Mouse (Mus musculus) embryonic facial prominence, embryonic 15.5 days (tissue): ENCODE data around the gene Tbc1d5. TPM values are rescaled to one million over a fixed set of nuclear protein-coding genes. Genes with fewer than 3 reads are reported as not detected.
A peak's percentile ranks its signal among the peaks of the same experiment; 100 is the strongest.

Experiments
- ATAC-seq: fragments of 200-750 bp; cut with Nextera tagmentation; 2 replicates; pipeline ENCODE4 v1.8.0; 2017; ENCODE audit warnings: low read depth, moderate TSS enrichment; ENCODE audit not compliant: insufficient number of reproducible peaks, low FRiP score, low TSS enrichment
- H3K27ac ChIP-seq: fragments of 300-500 bp; sonication (generic); replicated peaks from 2 replicates; pipeline ENCODE4 v1.5.1; 2015; ENCODE audit warnings: mild to moderate bottlenecking, inconsistent platforms
- H3K27me3 ChIP-seq: fragments of 300-500 bp; sonication (generic); 2 replicates; pipeline ENCODE4 v1.6.1; 2015; ENCODE audit warnings: inconsistent platforms
- H3K36me3 ChIP-seq: fragments of 300-500 bp; sonication (generic); 2 replicates; pipeline ENCODE4 v1.6.1; 2015; ENCODE audit warnings: mild to moderate bottlenecking, inconsistent platforms
- H3K4me1 ChIP-seq: fragments of 300-500 bp; sonication (generic); 2 replicates; pipeline ENCODE4 v1.6.1; 2015; ENCODE audit warnings: inconsistent platforms
- H3K4me2 ChIP-seq: fragments of 300-500 bp; sonication (generic); replicated peaks from 2 replicates; pipeline ENCODE4 v1.6.1; 2015; ENCODE audit warnings: mild to moderate bottlenecking, inconsistent platforms
- H3K4me3 ChIP-seq: fragments of 300-500 bp; sonication (generic); replicated peaks from 2 replicates; pipeline ENCODE4 v1.5.1; 2015; ENCODE audit warnings: mild to moderate bottlenecking, inconsistent platforms
- H3K9ac ChIP-seq: fragments of 300-500 bp; sonication (generic); 2 replicates; pipeline ENCODE4 v1.6.1; 2015; ENCODE audit warnings: inconsistent platforms
- H3K9me3 ChIP-seq: fragments of 300-500 bp; sonication (generic); replicated peaks from 2 replicates; pipeline ENCODE4 v1.6.1; 2016; ENCODE audit warnings: inconsistent platforms
- WGBS: fragments of 180-500 bp; shearing (Covaris S2); methylation state at CpG from one replicate; pipeline ENCODE4 v1.1.7; 2015; 5-methylcytosine and 5-hydroxymethylcytosine counted together
- polyA plus RNA-seq: library from polyadenylated mRNA; unstranded; fragments of >200 nt; fragmentation: Nextera tagmentation; extraction: Ambion mirVana; gene quantifications from 2 replicates; pipeline ENCODE4 v1.2.1, GENCODE M21; 2015

Gene Tbc1d5
- polyA plus RNA-seq, 1 experiment from 2014 or later = 11.7 TPM

DNA sequence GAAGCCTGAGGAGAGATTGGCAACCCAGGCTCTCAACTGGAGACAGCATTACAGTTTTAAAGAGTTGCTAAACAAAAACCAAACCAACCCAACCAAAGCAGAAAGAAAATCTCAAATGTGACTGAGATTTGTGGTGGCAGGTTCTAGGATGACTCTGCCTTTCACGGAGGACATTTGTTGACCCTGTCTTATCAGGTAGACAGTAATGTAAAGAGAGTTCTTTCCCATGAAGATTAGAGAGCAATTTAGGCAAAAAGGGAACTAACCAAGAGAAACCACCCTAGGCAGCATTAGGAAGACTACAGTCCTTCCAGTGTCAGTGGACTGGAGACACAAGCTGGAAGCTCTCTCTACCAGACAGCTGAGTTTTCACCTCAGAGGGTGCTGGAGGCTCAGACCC is 438.3 kb downstream of the Tbc1d5 start:
- Histone ChIP-seq H3K4me2 (no peak overlapping the region), H3K36me3 (no peaks in the 10 kb centered on the region), H3K9me3 (no peaks in the 10 kb centered on the region), H3K27ac (no peak overlapping the region), H3K4me3 (no peak overlapping the region), H3K4me1 (peaks cover 8% of the 10 kb centered on the region; the same call in 1 of the 2 replicates), H3K9ac (no peak overlapping the region), H3K27me3 (no peaks in the 10 kb centered on the region)
- ATAC-seq = no peak
- 90% methylated on average over 1 of the region's 1 CpGs for WGBS

GRCm38 (mm10) chr17:50738476-50738875 is 440.7 kb downstream of the Tbc1d5 start:
- Histone ChIP-seq H3K36me3 (peaks cover 12% of the 10 kb centered on the region; the same call in 1 of the 2 replicates), H3K4me1 (peaks cover 10% of the 10 kb centered on the region; the same call in 1 of the 2 replicates), H3K4me3 (no peak overlapping the region), H3K9me3 (no peaks in the 10 kb centered on the region), H3K27ac (no peak overlapping the region), H3K27me3 (no peaks in the 10 kb centered on the region), H3K4me2 (no peak overlapping the region), H3K9ac (no peak overlapping the region)
- WGBS = 75% methylated on average over 2 of the region's 2 CpGs
- no peak for ATAC-seq

DNA sequence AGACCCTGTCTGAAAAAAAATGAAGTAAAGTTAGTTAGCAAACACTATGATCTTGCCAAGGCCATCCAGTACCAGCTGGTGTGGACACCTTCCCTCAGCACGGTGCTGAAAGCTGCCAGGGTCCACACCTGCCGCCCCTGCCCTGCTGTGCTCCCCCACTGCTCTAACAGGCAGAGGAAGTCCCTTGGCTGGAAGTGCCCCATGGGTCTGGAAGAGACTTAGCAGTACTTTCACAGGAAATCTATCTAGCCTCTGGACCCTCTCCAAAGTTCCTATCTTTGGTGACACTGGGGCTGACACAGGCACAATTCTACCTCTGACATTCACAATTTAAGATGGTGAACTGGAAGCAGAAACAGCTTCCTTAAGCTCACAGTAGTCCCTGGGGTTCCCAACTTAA is 442.1 kb downstream of the Tbc1d5 start:
- peaks cover 12% of the 10 kb centered on the region; the same call in 1 of the 2 replicates for H3K36me3 ChIP-seq
- no peak for ATAC-seq
- peaks cover 10% of the 10 kb centered on the region; the same call in 1 of the 2 replicates for H3K4me1 ChIP-seq
- 70% methylated on average over 2 of the region's 2 CpGs for WGBS
- no peaks in the 10 kb centered on the region for H3K9me3 ChIP-seq
- H3K4me3 ChIP-seq = no peak overlapping the region
- H3K4me2 ChIP-seq = no peak overlapping the region
- no peaks in the 10 kb centered on the region for H3K27me3 ChIP-seq
- no peak overlapping the region for H3K27ac ChIP-seq
- no peak overlapping the region for H3K9ac ChIP-seq

DNA sequence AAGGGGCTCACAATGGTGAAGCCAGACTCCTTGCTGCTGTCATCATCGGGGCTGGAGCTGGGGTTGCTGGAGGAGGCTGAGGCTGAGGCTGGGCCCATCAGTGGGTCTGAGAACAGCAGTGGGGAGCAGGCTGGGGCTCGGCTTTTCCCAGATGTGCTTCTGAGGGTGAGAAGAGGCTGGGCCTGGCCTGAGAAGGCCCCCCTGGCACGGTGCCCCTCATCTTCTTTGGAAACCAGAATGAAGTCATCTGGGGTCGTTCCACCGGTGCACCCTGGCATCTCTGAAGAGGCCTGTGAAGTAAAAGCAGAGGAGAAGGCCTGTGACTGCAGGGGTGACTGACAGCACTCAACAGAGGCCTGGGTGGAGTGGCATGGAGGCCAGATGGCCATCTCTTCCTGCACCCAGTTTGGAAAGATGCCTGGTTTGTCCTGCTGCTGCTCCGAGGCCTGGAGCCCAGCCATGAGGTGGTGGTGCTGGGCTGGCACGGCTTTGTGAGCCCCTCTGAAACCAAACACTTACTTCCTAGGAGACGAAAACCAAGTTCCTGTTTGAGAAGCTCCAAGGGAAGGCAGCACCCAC is 443.1 kb downstream of the Tbc1d5 start:
- WGBS = 57% methylated on average over 8 of the region's 8 CpGs
- Histone ChIP-seq H3K9ac (no peak overlapping the region), H3K27me3 (no peaks in the 10 kb centered on the region), H3K4me3 (no peak overlapping the region), H3K9me3 (no peaks in the 10 kb centered on the region), H3K4me1 (peaks cover 10% of the 10 kb centered on the region; the same call in 1 of the 2 replicates), H3K27ac (0 out of 2 replicates have a peak overlapping the region, but pooled peaks have one; percentile 41), H3K36me3 (peaks cover 12% of the 10 kb centered on the region; the same call in 1 of the 2 replicates), H3K4me2 (no peak overlapping the region)
- peak; percentile 12; the same call in 1 of the 2 replicates for ATAC-seq

GRCm38 (mm10) chr17:50735382-50735954 is 443.7 kb downstream of the Tbc1d5 start:
- Histone ChIP-seq H3K4me3 (no peak overlapping the region), H3K36me3 (peaks cover 12% of the 10 kb centered on the region; the same call in 1 of the 2 replicates), H3K9ac (no peak overlapping the region), H3K4me2 (no peak overlapping the region), H3K9me3 (no peaks in the 10 kb centered on the region), H3K27me3 (no peaks in the 10 kb centered on the region), H3K27ac (0 out of 2 replicates have a peak overlapping the region, but pooled peaks have one; percentile 41), H3K4me1 (peaks cover 10% of the 10 kb centered on the region; the same call in 1 of the 2 replicates)
- 79% methylated on average over 4 of the region's 4 CpGs for WGBS
- ATAC-seq = no peak

DNA sequence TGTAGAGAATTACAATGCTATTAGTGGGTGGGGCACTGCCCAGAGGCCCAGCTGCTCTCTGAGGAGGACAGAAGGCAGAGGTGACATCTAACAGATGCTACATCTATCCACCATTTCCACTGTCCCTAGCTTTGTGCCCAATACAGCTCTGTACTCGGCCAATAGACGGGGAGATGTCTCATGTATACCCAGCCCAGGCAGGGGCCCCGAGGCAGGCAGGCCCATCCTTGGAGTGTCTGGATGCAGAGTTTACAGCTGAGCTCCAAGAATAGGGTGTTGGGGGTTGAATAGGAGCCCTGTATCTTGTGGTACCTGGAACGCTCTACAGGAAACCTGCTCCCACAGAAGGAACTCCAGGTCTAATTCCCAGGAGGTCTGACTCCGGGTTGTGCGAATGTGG is 444.4 kb downstream of the Tbc1d5 start:
- H3K9me3 ChIP-seq = no peaks in the 10 kb centered on the region
- ATAC-seq = no peak
- peaks cover 12% of the 10 kb centered on the region; the same call in 1 of the 2 replicates for H3K36me3 ChIP-seq
- H3K4me2 ChIP-seq = no peak overlapping the region
- H3K4me1 ChIP-seq = peaks cover 10% of the 10 kb centered on the region; the same call in 1 of the 2 replicates
- 85% methylated on average over 6 of the region's 6 CpGs for WGBS
- H3K27ac ChIP-seq = no peak overlapping the region
- no peak overlapping the region for H3K4me3 ChIP-seq
- no peaks in the 10 kb centered on the region for H3K27me3 ChIP-seq
- H3K9ac ChIP-seq = no peak overlapping the region

DNA sequence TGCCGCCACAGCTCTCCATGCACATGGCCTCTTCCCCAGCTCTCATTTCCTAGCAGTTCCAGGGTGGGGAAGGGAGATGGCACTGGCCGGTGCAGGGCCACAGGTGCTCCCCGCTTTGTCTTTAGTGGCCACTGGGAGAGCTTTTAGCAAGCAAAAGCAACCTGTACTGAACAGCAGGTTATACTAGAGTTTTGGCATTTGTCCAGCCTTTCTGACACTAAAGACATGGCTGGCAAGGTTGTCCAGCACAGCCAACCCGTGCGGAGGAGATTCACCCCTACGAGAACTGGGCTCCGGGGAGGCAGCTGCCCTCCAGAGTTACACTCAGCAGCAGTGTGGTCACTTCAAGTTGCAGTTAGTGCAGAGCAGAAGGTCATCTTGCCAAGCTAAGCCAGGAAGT is 445.8 kb downstream of the Tbc1d5 start:
- WGBS = 91% methylated on average over 7 of the region's 7 CpGs
- Histone ChIP-seq H3K9ac (no peak overlapping the region), H3K36me3 (peaks cover 12% of the 10 kb centered on the region; the same call in 1 of the 2 replicates), H3K27me3 (no peaks in the 10 kb centered on the region), H3K4me2 (no peak overlapping the region), H3K9me3 (no peaks in the 10 kb centered on the region), H3K4me1 (peaks cover 10% of the 10 kb centered on the region; the same call in 1 of the 2 replicates), H3K4me3 (no peak overlapping the region), H3K27ac (no peak overlapping the region)
- no peak for ATAC-seq

DNA sequence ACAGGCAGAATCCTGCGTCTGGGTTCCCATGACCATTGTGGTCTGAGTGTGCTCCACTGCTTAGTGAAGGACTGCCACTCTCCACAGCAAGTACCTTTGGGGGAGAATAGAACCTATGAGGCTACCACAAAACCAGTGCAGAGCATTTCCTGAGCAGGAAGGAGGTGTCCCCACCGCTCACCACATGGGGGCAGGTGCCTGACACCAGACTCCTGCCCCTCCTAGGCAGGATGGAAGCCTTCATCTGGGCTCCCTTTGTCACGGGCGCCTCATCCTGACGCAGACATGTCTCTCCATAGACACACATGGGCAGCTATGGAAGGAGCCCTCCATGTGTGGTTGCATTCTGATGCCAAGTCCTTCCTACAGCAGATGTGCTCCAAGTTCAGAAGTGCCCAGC is 447.3 kb downstream of the Tbc1d5 start:
- 85% methylated on average over 5 of the region's 5 CpGs for WGBS
- Histone ChIP-seq H3K27ac (no peak overlapping the region), H3K9me3 (no peaks in the 10 kb centered on the region), H3K4me3 (no peak overlapping the region), H3K36me3 (peaks cover 12% of the 10 kb centered on the region; the same call in 1 of the 2 replicates), H3K27me3 (no peaks in the 10 kb centered on the region), H3K4me2 (no peak overlapping the region), H3K4me1 (peaks cover 10% of the 10 kb centered on the region; the same call in 1 of the 2 replicates), H3K9ac (no peak overlapping the region)
- ATAC-seq = no peak

GRCm38 (mm10) chr17:50730896-50731295 is 448.3 kb downstream of the Tbc1d5 start:
- no peaks in the 10 kb centered on the region for H3K27me3 ChIP-seq
- peaks cover 12% of the 10 kb centered on the region; the same call in 1 of the 2 replicates for H3K36me3 ChIP-seq
- ATAC-seq = no peak
- H3K4me2 ChIP-seq = no peak overlapping the region
- no peak overlapping the region for H3K4me3 ChIP-seq
- WGBS = 79% methylated on average over 2 of the region's 2 CpGs
- H3K4me1 ChIP-seq = peaks cover 3% of the 10 kb centered on the region; the same call in 1 of the 2 replicates
- H3K27ac ChIP-seq = no peak overlapping the region
- no peaks in the 10 kb centered on the region for H3K9me3 ChIP-seq
- H3K9ac ChIP-seq = no peak overlapping the region

DNA sequence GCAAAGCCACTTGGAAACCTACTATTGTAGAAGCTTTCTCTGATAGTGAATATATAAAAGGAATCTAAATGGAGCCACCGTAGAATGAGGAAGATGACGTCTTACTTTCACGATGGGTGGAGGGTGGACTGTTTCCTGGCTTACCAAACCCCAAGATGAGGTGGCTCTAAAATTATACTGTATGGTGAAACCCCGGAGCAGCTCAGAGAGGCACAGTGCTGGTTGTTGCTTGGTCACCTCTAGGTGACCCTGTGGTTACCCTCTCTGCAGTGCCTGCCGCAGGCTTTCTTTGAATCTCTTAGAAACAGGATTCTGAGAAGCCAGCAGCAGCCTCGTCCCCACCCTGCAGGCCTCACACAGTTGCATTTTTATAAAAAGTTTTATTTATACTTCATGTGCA is 449.6 kb downstream of the Tbc1d5 start:
- Histone ChIP-seq H3K27ac (no peak overlapping the region), H3K4me1 (no peaks in the 10 kb centered on the region), H3K9me3 (no peaks in the 10 kb centered on the region), H3K36me3 (peaks cover 2% of the 10 kb centered on the region; the same call in 1 of the 2 replicates), H3K27me3 (no peaks in the 10 kb centered on the region), H3K4me3 (no peak overlapping the region), H3K9ac (no peak overlapping the region), H3K4me2 (no peak overlapping the region)
- 80% methylated on average over 6 of the region's 6 CpGs for WGBS
- peak; percentile 58; the same call in 1 of the 2 replicates for ATAC-seq

GRCm38 (mm10) chr17:50729031-50729430 is 450.1 kb downstream of the Tbc1d5 start:
- H3K4me1 ChIP-seq = no peaks in the 10 kb centered on the region
- no peak for ATAC-seq

More at GRCm38 (mm10) chr17:50729031-50729430, 450.1 kb downstream of the Tbc1d5 start:
- Histone ChIP-seq H3K4me2 (no peak overlapping the region), H3K27ac (no peak overlapping the region), H3K9me3 (no peaks in the 10 kb centered on the region), H3K4me3 (no peak overlapping the region), H3K27me3 (no peaks in the 10 kb centered on the region), H3K36me3 (peaks cover 1% of the 10 kb centered on the region; the same call in 1 of the 2 replicates), H3K9ac (no peak overlapping the region)
- 89% methylated on average over 2 of the region's 2 CpGs for WGBS
